In the genomic region with DNA sequence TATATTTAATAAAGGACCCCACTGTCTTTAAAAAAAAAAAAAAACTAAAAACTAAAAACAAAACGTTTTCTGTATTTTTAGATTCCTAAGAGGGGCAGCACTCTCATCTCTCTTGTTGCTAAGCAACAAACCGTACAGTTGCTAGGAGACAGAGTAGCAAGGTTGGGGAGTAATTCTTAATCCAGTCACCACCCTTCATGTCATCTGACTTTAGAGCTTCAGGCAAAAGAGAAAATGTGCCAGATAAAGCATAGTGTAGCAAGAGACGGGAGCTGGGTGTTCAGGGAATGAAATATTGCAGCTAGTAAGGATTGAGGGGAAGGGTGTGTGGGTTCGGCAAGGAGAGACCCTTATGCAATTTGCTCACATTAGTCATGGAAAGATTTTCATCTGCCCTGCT, we compare ENCODE assay signal across 11 mouse cellular contexts. TPM values are rescaled to one million over a fixed set of nuclear protein-coding genes. Genes with fewer than 3 reads are reported as not detected.
DNase-seq lines count a peak whose midpoint lies in the region; ATAC-seq and TF ChIP-seq lines count a peak whose summit lies in the region.
"Had no signal": no experiment of that assay in that cellular context is flagged by ENCODE, and none has a peak within 500 bp of the region (broad histone marks: within the 10 kb centered on the region; RNA-seq: fewer than 3 reads in every experiment).

No protein-coding gene starts in this region.

- no peaks in the 10 kb centered on the region for H3K36me3 ChIP-seq in E14TG2a.4 (ENCODE audit: insufficient read depth, low read length)
- no peaks in the 10 kb centered on the region for H3K36me3 ChIP-seq in forebrain, embryonic 11.5 days (ENCODE audit: control insufficient read depth, insufficient read depth, low read length)
- no peaks in the 10 kb centered on the region for H3K36me3 ChIP-seq in midbrain, embryonic 10.5 days
- H3K36me3 ChIP-seq: liver, embryonic 12.5 days had no signal

- no peak for TF ChIP-seq CTCF in E14TG2a.4 (conservative IDR thresholded peaks at IDR 0.05; ENCODE audit: low read length)

- 21% methylated on average over 4 of the region's 4 CpGs for WGBS in forebrain, embryonic 11.5 days
- 23% methylated on average over 4 of the region's 4 CpGs for WGBS in midbrain, embryonic 10.5 days

- intact Hi-C loops in heart, postnatal 14 days (cut with DNase I) = no loop called here

- peak overlapping the region; percentile 34; the same call in 1 of the 2 replicates for H3K4me2 ChIP-seq in forebrain, embryonic 11.5 days (ENCODE audit: low read depth, low read length, severe bottlenecking)
- H3K4me2 ChIP-seq: liver, embryonic 12.5 days had no signal

- no peak for ATAC-seq in forebrain, embryonic 11.5 days (replicated peaks; ENCODE audit: low FRiP score)
- ATAC-seq in megakaryocyte, adult 5-6 weeks (ENCODE audit: poor library complexity, severe bottlenecking) = no peak
- ATAC-seq: liver, embryonic 12.5 days had no signal

- 0 out of 2 replicates have a peak overlapping the region, but pooled peaks have one; percentile 21 for H3K4me3 ChIP-seq in E14TG2a.4 (replicated peaks; ENCODE audit: low read length)
- no peak overlapping the region for H3K4me3 ChIP-seq in forebrain, embryonic 11.5 days (ENCODE audit: low read depth, low read length)
- H3K4me3 ChIP-seq in midbrain, embryonic 10.5 days = peak overlapping the region; percentile 20; the same call in 1 of the 2 replicates
- H3K4me3 ChIP-seq: liver, embryonic 12.5 days had no signal

- H3K27ac ChIP-seq in forebrain, embryonic 11.5 days (ENCODE audit: low read depth, low read length) = peak overlapping the region; percentile 90
- peak overlapping the region; percentile 97 for H3K27ac ChIP-seq in midbrain, embryonic 10.5 days (replicated peaks)
- H3K27ac ChIP-seq: liver, embryonic 12.5 days had no signal

- H3K9ac ChIP-seq in forebrain, embryonic 11.5 days (ENCODE audit: low read length) = peak overlapping the region; percentile 33; the same call in 1 of the 2 replicates
- H3K9ac ChIP-seq: liver, embryonic 12.5 days had no signal

- H3K4me1 ChIP-seq in E14TG2a.4 (replicated peaks; ENCODE audit: low read depth, low read length) = peaks cover 72% of the 10 kb centered on the region
- peaks cover 31% of the 10 kb centered on the region for H3K4me1 ChIP-seq in forebrain, embryonic 11.5 days (replicated peaks; ENCODE audit: control insufficient read depth, insufficient read depth, low read length)
- H3K4me1 ChIP-seq in midbrain, embryonic 10.5 days = peaks cover 69% of the 10 kb centered on the region

- DNase-seq in embryo, embryonic 10 days (ENCODE audit: low spot score) = peak; percentile 62
- DNase-seq in embryo, embryonic 9.5 days (ENCODE audit: extremely low spot score) = no peak
- no peak for DNase-seq in forebrain, embryonic 11.5 days (ENCODE audit: low spot score)
- DNase-seq in midbrain, embryonic 10.5 days (ENCODE audit: low spot score) = peak; percentile 43
- no peak for DNase-seq in ovary, postnatal 14 days (ENCODE audit: low spot score)
- no peak for DNase-seq in heart, postnatal 14 days

- no peaks in the 10 kb centered on the region for H3K9me3 ChIP-seq in E14TG2a.4 (ENCODE audit: low read length)
- H3K9me3 ChIP-seq in forebrain, embryonic 11.5 days (ENCODE audit: control insufficient read depth, low read length) = no peaks in the 10 kb centered on the region; the same call in 1 of the 2 replicates
- H3K9me3 ChIP-seq in midbrain, embryonic 10.5 days (replicated peaks) = peaks cover 4% of the 10 kb centered on the region; the same call in 1 of the 2 replicates
- H3K9me3 ChIP-seq: liver, embryonic 12.5 days had no signal

- no peaks in the 10 kb centered on the region for H3K27me3 ChIP-seq in E14TG2a.4 (ENCODE audit: insufficient read depth, low read length)
- no peaks in the 10 kb centered on the region for H3K27me3 ChIP-seq in forebrain, embryonic 11.5 days (ENCODE audit: control insufficient read depth, insufficient read depth, low read length)
- no peaks in the 10 kb centered on the region for H3K27me3 ChIP-seq in midbrain, embryonic 10.5 days (ENCODE audit: low read depth, poor library complexity, severe bottlenecking)

RNA-seq across cellular contexts. Expression of gene Tuba1a, which starts 17.6 kb away (rescaled TPM):
- polyA plus RNA-seq in forebrain, embryonic 11.5 days (2014; fragmentation: Nextera tagmentation; extraction: Ambion mirVana) = 5,083 and 5,852 TPM in 2 replicates
- polyA plus RNA-seq in midbrain, embryonic 10.5 days (2016; fragmentation: Nextera tagmentation; extraction: Ambion mirVana) = 4,467 and 6,520 TPM in 2 replicates
- total RNA-seq in megakaryocyte, adult 5-6 weeks (2015) = 118 and 120 TPM in 2 replicates
- 64.2 and 66.5 TPM in 2 replicates for total RNA-seq in megakaryocyte, adult 5-6 weeks (2017)
- 100 to 1,000 TPM; 116 to 154 TPM for total RNA-seq in heart, postnatal 14 days (2021)

RNA-seq across cellular contexts. Expression of gene Gm49450, which starts 17.8 kb away (rescaled TPM):
- not detected in 2 replicates for polyA plus RNA-seq in forebrain, embryonic 11.5 days (2014; fragmentation: Nextera tagmentation; extraction: Ambion mirVana)
- not detected in 2 replicates for polyA plus RNA-seq in midbrain, embryonic 10.5 days (2016; fragmentation: Nextera tagmentation; extraction: Ambion mirVana)
- 0.25 and 0.64 TPM in 2 replicates for total RNA-seq in megakaryocyte, adult 5-6 weeks (2015)
- not detected in 2 replicates for total RNA-seq in megakaryocyte, adult 5-6 weeks (2017)
- not detected for total RNA-seq in heart, postnatal 14 days (2021)
- total RNA-seq: adrenal gland, adult 18-20 months had no signal
- polyA plus RNA-seq: intestine, embryonic 14.5 days; liver, embryonic 12.5 days had no signal

RNA-seq across cellular contexts. Expression of gene Tuba1b, which starts 36.7 kb away (rescaled TPM):
- polyA plus RNA-seq in forebrain, embryonic 11.5 days (2014; fragmentation: Nextera tagmentation; extraction: Ambion mirVana) = 2,366 and 2,605 TPM in 2 replicates
- 2,448 and 2,588 TPM in 2 replicates for polyA plus RNA-seq in midbrain, embryonic 10.5 days (2016; fragmentation: Nextera tagmentation; extraction: Ambion mirVana)
- 2,048 and 2,084 TPM in 2 replicates for total RNA-seq in megakaryocyte, adult 5-6 weeks (2015)
- 628 and 646 TPM in 2 replicates for total RNA-seq in megakaryocyte, adult 5-6 weeks (2017)
- total RNA-seq in heart, postnatal 14 days (2021) = 100 to 1,000 TPM; 164 to 218 TPM

RNA-seq across cellular contexts. Expression of gene Lmbr1l, which starts 53.1 kb away (rescaled TPM):
- 8.7 and 9.4 TPM in 2 replicates for polyA plus RNA-seq in forebrain, embryonic 11.5 days (2014; fragmentation: Nextera tagmentation; extraction: Ambion mirVana)
- polyA plus RNA-seq in midbrain, embryonic 10.5 days (2016; fragmentation: Nextera tagmentation; extraction: Ambion mirVana) = 24.7 and 28.6 TPM in 2 replicates
- total RNA-seq in megakaryocyte, adult 5-6 weeks (2015) = 10.7 and 11.1 TPM in 2 replicates
- total RNA-seq in megakaryocyte, adult 5-6 weeks (2017) = 11.1 and 28.8 TPM in 2 replicates
- total RNA-seq in heart, postnatal 14 days (2021) = 10 to 100 TPM; 13.6 to 13.7 TPM

RNA-seq across cellular contexts. Expression of gene Tuba1c, which starts 58.6 kb away (rescaled TPM):
- polyA plus RNA-seq in forebrain, embryonic 11.5 days (2014; fragmentation: Nextera tagmentation; extraction: Ambion mirVana) = 142 and 160 TPM in 2 replicates
- polyA plus RNA-seq in midbrain, embryonic 10.5 days (2016; fragmentation: Nextera tagmentation; extraction: Ambion mirVana) = 118 and 129 TPM in 2 replicates
- 232 and 270 TPM in 2 replicates for total RNA-seq in megakaryocyte, adult 5-6 weeks (2015)
- total RNA-seq in megakaryocyte, adult 5-6 weeks (2017) = 124 and 128 TPM in 2 replicates
- total RNA-seq in heart, postnatal 14 days (2021) = 10 to 100 TPM; 42.2 to 57.4 TPM

Comparison
In these comparisons a context has a peak if more than half of its experiments do, and no peak if none do; other contexts are left out.
1. DNase-seq: peak in embryo, embryonic 10 days (single experiment) and midbrain, embryonic 10.5 days (single experiment); none in embryo, embryonic 9.5 days (single experiment), forebrain, embryonic 11.5 days (single experiment), ovary, postnatal 14 days (single experiment) and heart, postnatal 14 days (0 of 2).